Mouse (Mus musculus): ENCODE data around the gene Clk2. TPM values are rescaled to one million over a fixed set of nuclear protein-coding genes. Genes with fewer than 3 reads are reported as not detected.

Gene Clk2
- polyA plus RNA-seq, 1 experiment from 2014 or later: 26.7 TPM

Other genes starting within 250 kb of the Clk2 start
- gene Ash1l, start 214.2 kb upstream of the Clk2 start, polyA plus RNA-seq (2015; fragmentation: Nextera tagmentation; extraction: Ambion mirVana): 19.8 and 21.3 TPM in 2 replicates
- gene Dap3, start 213.6 kb upstream of the Clk2 start, polyA plus RNA-seq (2015; fragmentation: Nextera tagmentation; extraction: Ambion mirVana): 130 and 141 TPM in 2 replicates
- 20.3 and 21.0 TPM in 2 replicates for gene Rusc1, start 71.5 kb upstream of the Clk2 start, polyA plus RNA-seq (2015; fragmentation: Nextera tagmentation; extraction: Ambion mirVana)
- not detected in 2 replicates for gene Gm43738, start 63.7 kb upstream of the Clk2 start, polyA plus RNA-seq (2015; fragmentation: Nextera tagmentation; extraction: Ambion mirVana)
- 324 and 331 TPM in 2 replicates for gene Fdps, start 62.8 kb upstream of the Clk2 start, polyA plus RNA-seq (2015; fragmentation: Nextera tagmentation; extraction: Ambion mirVana)
- gene Pklr, start 28.7 kb upstream of the Clk2 start, polyA plus RNA-seq (2015; fragmentation: Nextera tagmentation; extraction: Ambion mirVana): 16.4 and 19.9 TPM in 2 replicates
- 2.4 and 2.6 TPM in 2 replicates for gene Hcn3, start 4.6 kb upstream of the Clk2 start, polyA plus RNA-seq (2015; fragmentation: Nextera tagmentation; extraction: Ambion mirVana)
- 103 and 106 TPM in 2 replicates for gene Scamp3, start 12.7 kb downstream of the Clk2 start, polyA plus RNA-seq (2015; fragmentation: Nextera tagmentation; extraction: Ambion mirVana)
- gene Fam189b, start 18.3 kb downstream of the Clk2 start, polyA plus RNA-seq (2015; fragmentation: Nextera tagmentation; extraction: Ambion mirVana): 21.1 and 22.1 TPM in 2 replicates
- 40.1 and 41.2 TPM in 2 replicates for gene Gba, start 38.1 kb downstream of the Clk2 start, polyA plus RNA-seq (2015; fragmentation: Nextera tagmentation; extraction: Ambion mirVana)
- 29.0 and 29.2 TPM in 2 replicates for gene Thbs3, start 50.4 kb downstream of the Clk2 start, polyA plus RNA-seq (2015; fragmentation: Nextera tagmentation; extraction: Ambion mirVana)
- gene Mtx1, start 62.3 kb downstream of the Clk2 start, polyA plus RNA-seq (2015; fragmentation: Nextera tagmentation; extraction: Ambion mirVana): 197 and 199 TPM in 2 replicates
- 64.2 and 89.1 TPM in 2 replicates for gene Muc1, start 64.3 kb downstream of the Clk2 start, polyA plus RNA-seq (2015; fragmentation: Nextera tagmentation; extraction: Ambion mirVana)
- 374 and 406 TPM in 2 replicates for gene Krtcap2, start 81.2 kb downstream of the Clk2 start, polyA plus RNA-seq (2015; fragmentation: Nextera tagmentation; extraction: Ambion mirVana)
- 4.6 and 5.9 TPM in 2 replicates for gene Trim46, start 81.5 kb downstream of the Clk2 start, polyA plus RNA-seq (2015; fragmentation: Nextera tagmentation; extraction: Ambion mirVana)
- gene Dpm3, start 94.6 kb downstream of the Clk2 start, polyA plus RNA-seq (2015; fragmentation: Nextera tagmentation; extraction: Ambion mirVana): 129 and 132 TPM in 2 replicates
- 74.4 and 75.3 TPM in 2 replicates for gene Slc50a1, start 105.8 kb downstream of the Clk2 start, polyA plus RNA-seq (2015; fragmentation: Nextera tagmentation; extraction: Ambion mirVana)
- gene Efna1, start 116.3 kb downstream of the Clk2 start, polyA plus RNA-seq (2015; fragmentation: Nextera tagmentation; extraction: Ambion mirVana): 41.4 and 46.1 TPM in 2 replicates
- 9.5 and 9.6 TPM in 2 replicates for gene Efna3, start 158.2 kb downstream of the Clk2 start, polyA plus RNA-seq (2015; fragmentation: Nextera tagmentation; extraction: Ambion mirVana)
- 17.9 and 19.4 TPM in 2 replicates for gene Efna4, start 173.2 kb downstream of the Clk2 start, polyA plus RNA-seq (2015; fragmentation: Nextera tagmentation; extraction: Ambion mirVana)
- gene Adam15, start 185.2 kb downstream of the Clk2 start, polyA plus RNA-seq (2015; fragmentation: Nextera tagmentation; extraction: Ambion mirVana): 44.7 and 53.2 TPM in 2 replicates
- 0.30 and 0.67 TPM in 2 replicates for gene Dcst2, start 197.2 kb downstream of the Clk2 start, polyA plus RNA-seq (2015; fragmentation: Nextera tagmentation; extraction: Ambion mirVana)
- 0.30 and 0.52 TPM in 2 replicates for gene Dcst1, start 200.5 kb downstream of the Clk2 start, polyA plus RNA-seq (2015; fragmentation: Nextera tagmentation; extraction: Ambion mirVana)
- gene Zbtb7b, start 230.0 kb downstream of the Clk2 start, polyA plus RNA-seq (2015; fragmentation: Nextera tagmentation; extraction: Ambion mirVana): 7.8 and 7.9 TPM in 2 replicates
- gene Lenep, start 238.0 kb downstream of the Clk2 start, polyA plus RNA-seq (2015; fragmentation: Nextera tagmentation; extraction: Ambion mirVana): not detected in 2 replicates
- gene Flad1, start 247.1 kb downstream of the Clk2 start, polyA plus RNA-seq (2015; fragmentation: Nextera tagmentation; extraction: Ambion mirVana): 23.6 and 29.4 TPM in 2 replicates